Mouse (Mus musculus) neural tube, embryonic 12.5 days (tissue): ENCODE measurements around the gene Tldc1. TPM values are rescaled to one million over a fixed set of nuclear protein-coding genes. Genes with fewer than 3 reads are reported as not detected.

Source experiments
- ATAC-seq: fragments of 200-750 bp; cut with Nextera tagmentation; 2 replicates; pipeline ENCODE4 v1.8.0; 2017; ENCODE audit warnings: low read depth, mild to moderate bottlenecking, moderate TSS enrichment, moderate library complexity; ENCODE audit not compliant: low FRiP score
- H3K27ac ChIP-seq: fragments of 300-500 bp; sonication (generic); 2 replicates; pipeline ENCODE4 v1.5.1; 2016
- H3K27me3 ChIP-seq: fragments of 300-500 bp; sonication (generic); replicated peaks from 2 replicates; pipeline ENCODE4 v1.6.1; 2016; ENCODE audit warnings: mild to moderate bottlenecking
- H3K36me3 ChIP-seq: fragments of 300-500 bp; sonication (generic); 2 replicates; pipeline ENCODE4 v1.6.1; 2016; ENCODE audit warnings: mild to moderate bottlenecking
- H3K4me1 ChIP-seq: fragments of 300-500 bp; sonication (generic); 2 replicates; pipeline ENCODE4 v1.6.1; 2016
- H3K4me2 ChIP-seq: fragments of 300-500 bp; sonication (generic); replicated peaks from 2 replicates; pipeline ENCODE4 v1.6.1; 2016; ENCODE audit warnings: mild to moderate bottlenecking
- H3K4me3 ChIP-seq: fragments of 300-500 bp; sonication (generic); 2 replicates; pipeline ENCODE4 v1.5.1; 2016
- H3K9ac ChIP-seq: fragments of 300-500 bp; sonication (generic); 2 replicates; pipeline ENCODE4 v1.6.1; 2016; ENCODE audit warnings: mild to moderate bottlenecking
- H3K9me3 ChIP-seq: fragments of 300-500 bp; sonication (generic); 2 replicates; pipeline ENCODE4 v1.6.1; 2016; ENCODE audit warnings: mild to moderate bottlenecking
- WGBS: fragments of 180-500 bp; shearing (Covaris S2); methylation state at CpG from one replicate; pipeline ENCODE4 v1.1.7; 2016; 5-methylcytosine and 5-hydroxymethylcytosine counted together
- polyA plus RNA-seq: library from polyadenylated mRNA; unstranded; fragments of >200 nt; fragmentation: Nextera tagmentation; extraction: Ambion mirVana; gene quantifications from 2 replicates; pipeline ENCODE4 v1.2.1, GENCODE M21; 2016

Tldc1 gene
- polyA plus RNA-seq, 1 experiment from 2014 or later, result 11.6 TPM

DNA sequence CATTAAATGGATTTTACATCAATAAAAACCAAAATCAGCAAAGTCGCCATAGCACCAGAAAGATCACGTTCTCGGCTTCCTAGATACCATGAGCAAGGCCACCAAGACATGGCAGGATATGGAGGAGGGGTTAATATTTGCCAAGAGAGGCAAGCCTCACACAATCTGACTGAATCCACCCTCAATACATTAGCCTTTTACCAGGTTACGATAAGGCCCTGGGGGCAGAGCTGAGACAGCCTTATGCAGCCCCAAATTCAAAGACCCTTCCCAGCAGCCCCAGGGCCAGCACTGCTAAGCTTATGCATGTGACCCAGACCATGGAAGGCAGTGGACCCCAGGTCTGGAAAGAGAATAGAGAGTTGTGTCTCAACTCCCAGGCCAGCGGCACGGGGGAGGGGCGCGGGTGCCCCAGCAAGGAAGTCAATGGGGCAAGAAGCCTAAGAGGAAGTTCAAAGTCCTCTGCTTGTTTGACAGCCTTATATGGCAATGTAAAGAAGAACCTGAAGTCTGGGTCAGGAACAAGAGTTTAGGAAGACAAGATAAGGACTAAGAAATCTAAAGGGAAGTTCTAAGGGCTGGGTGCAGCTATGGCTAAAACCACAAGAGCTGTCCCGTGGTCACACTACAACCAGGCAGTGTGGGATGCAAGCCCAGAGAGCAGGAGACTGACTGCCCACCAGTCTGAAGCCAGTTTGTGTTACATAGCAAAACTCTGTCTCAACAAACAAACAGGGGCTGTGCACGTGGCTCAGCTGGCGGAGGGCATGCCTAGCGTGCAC lies 34.6 kb upstream of the Tldc1 start:
- Histone ChIP-seq H3K4me1 (peaks cover 49% of the 10 kb centered on the region), H3K9me3 (no peaks in the 10 kb centered on the region), H3K9ac (no peak overlapping the region), H3K4me2 (no peak overlapping the region), H3K4me3 (no peak overlapping the region), H3K27me3 (no peaks in the 10 kb centered on the region), H3K27ac (no peak overlapping the region), H3K36me3 (peaks cover 15% of the 10 kb centered on the region)
- no peak for ATAC-seq
- 79% methylated on average over 12 of the region's 12 CpGs for WGBS

DNA sequence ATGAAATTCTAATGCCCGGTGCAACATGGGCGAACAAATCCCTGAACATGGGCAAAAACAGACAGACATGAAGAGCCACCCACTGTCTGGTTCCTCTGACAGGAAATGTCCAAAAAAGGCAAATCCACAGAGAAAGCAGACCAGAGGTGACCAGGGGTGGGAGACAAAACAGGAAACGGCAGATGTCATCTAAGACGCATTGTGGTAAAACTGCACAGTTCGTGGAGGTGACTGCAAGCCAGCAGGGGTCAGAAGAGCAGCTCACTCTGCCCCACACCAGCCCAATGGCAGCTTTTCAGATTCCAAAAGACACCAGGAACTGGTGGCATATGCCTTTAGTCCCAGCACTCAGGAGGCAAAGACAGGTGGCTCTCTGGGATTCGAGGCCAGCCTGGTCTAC lies 33.7 kb upstream of the Tldc1 start:
- H3K27me3 ChIP-seq, result no peaks in the 10 kb centered on the region
- H3K36me3 ChIP-seq, result peaks cover 15% of the 10 kb centered on the region
- ATAC-seq, result no peak
- H3K9ac ChIP-seq, result no peak overlapping the region
- no peak overlapping the region for H3K4me3 ChIP-seq
- 61% methylated on average over 6 of the region's 6 CpGs for WGBS
- peaks cover 47% of the 10 kb centered on the region for H3K4me1 ChIP-seq
- no peak overlapping the region for H3K4me2 ChIP-seq
- no peaks in the 10 kb centered on the region for H3K9me3 ChIP-seq
- H3K27ac ChIP-seq, result no peak overlapping the region

DNA sequence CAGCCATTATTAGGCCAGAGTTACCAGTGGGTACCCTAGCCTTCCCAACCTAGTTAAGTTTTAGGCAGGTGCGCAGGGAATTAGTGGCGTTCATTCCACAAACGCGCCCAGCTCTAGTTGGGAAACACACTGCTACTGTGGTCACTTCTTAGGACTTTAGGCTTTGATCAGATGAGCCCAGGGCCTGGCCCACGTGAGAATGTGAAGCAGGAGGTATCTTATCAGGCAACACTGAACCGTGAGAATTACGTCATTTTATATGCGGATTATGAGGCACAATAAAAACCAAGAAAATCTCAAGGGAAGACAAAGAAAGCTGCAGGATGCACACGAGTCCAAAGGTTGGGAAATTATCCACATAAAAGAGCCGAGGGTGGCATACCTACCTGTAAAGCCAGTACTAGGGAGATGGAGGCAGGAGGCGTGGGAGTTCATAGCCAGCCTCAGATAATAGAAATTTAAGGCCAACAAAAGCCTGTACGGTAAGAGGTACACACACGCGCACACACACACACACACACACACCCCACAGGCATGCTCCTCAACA lies 32.8 kb upstream of the Tldc1 start:
- H3K9ac ChIP-seq, result no peak overlapping the region
- H3K9me3 ChIP-seq, result no peaks in the 10 kb centered on the region
- no peaks in the 10 kb centered on the region for H3K27me3 ChIP-seq
- H3K4me2 ChIP-seq, result no peak overlapping the region
- peaks cover 15% of the 10 kb centered on the region for H3K36me3 ChIP-seq
- WGBS, result 85% methylated on average over 14 of the region's 14 CpGs
- peaks cover 52% of the 10 kb centered on the region for H3K4me1 ChIP-seq
- ATAC-seq, result no peak
- no peak overlapping the region for H3K4me3 ChIP-seq
- H3K27ac ChIP-seq, result no peak overlapping the region

- peaks cover 52% of the 10 kb centered on the region for H3K4me1 ChIP-seq
- no peak overlapping the region for H3K27ac ChIP-seq
- peak overlapping the region; percentile 10 for H3K4me2 ChIP-seq
- peaks cover 11% of the 10 kb centered on the region for H3K36me3 ChIP-seq
- no peaks in the 10 kb centered on the region for H3K27me3 ChIP-seq
- no peak overlapping the region for H3K9ac ChIP-seq
- H3K9me3 ChIP-seq, result no peaks in the 10 kb centered on the region
- H3K4me3 ChIP-seq, result no peak overlapping the region
- WGBS, result 51% methylated on average over 23 of the region's 23 CpGs
- ATAC-seq, result peak; percentile 68
Measured at GRCm38 (mm10) chr8:119810127-119810868, 32.1 kb upstream of the Tldc1 start.

DNA sequence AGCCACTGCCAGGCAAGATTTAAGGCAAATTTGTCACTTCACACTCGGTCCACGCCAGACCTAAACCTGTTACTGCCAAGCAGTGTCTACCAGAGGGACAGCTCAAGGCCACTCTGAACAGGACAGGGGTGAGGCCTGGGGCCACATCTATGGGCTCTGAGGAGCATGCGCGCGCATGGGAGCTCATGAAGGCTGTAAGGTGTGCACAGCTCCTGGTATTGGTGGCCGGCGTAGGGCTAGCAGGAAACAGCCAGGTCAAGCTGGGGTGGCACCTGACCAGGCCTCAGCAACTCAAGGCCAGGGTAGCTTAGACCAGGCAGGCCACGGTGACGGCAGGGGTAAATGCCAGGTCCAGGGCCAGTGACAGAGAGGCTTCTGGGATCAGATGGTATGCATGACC lies 31.4 kb upstream of the Tldc1 start:
- 92% methylated on average over 9 of the region's 9 CpGs for WGBS

GRCm38 (mm10) chr8:119807687-119808086 lies 29.5 kb upstream of the Tldc1 start:
- WGBS, result 92% methylated on average over 4 of the region's 4 CpGs
- ATAC-seq, result no peak

More for the DNA sequence above, 31.4 kb upstream of the Tldc1 start:
- no peak overlapping the region for H3K27ac ChIP-seq
- H3K4me3 ChIP-seq, result no peak overlapping the region
- peaks cover 52% of the 10 kb centered on the region for H3K4me1 ChIP-seq
- no peak overlapping the region for H3K9ac ChIP-seq
- H3K36me3 ChIP-seq, result peaks cover 11% of the 10 kb centered on the region
- no peak for ATAC-seq
- no peak overlapping the region; the same call in 1 of the 2 replicates for H3K4me2 ChIP-seq
- no peaks in the 10 kb centered on the region for H3K27me3 ChIP-seq
- no peaks in the 10 kb centered on the region for H3K9me3 ChIP-seq

DNA sequence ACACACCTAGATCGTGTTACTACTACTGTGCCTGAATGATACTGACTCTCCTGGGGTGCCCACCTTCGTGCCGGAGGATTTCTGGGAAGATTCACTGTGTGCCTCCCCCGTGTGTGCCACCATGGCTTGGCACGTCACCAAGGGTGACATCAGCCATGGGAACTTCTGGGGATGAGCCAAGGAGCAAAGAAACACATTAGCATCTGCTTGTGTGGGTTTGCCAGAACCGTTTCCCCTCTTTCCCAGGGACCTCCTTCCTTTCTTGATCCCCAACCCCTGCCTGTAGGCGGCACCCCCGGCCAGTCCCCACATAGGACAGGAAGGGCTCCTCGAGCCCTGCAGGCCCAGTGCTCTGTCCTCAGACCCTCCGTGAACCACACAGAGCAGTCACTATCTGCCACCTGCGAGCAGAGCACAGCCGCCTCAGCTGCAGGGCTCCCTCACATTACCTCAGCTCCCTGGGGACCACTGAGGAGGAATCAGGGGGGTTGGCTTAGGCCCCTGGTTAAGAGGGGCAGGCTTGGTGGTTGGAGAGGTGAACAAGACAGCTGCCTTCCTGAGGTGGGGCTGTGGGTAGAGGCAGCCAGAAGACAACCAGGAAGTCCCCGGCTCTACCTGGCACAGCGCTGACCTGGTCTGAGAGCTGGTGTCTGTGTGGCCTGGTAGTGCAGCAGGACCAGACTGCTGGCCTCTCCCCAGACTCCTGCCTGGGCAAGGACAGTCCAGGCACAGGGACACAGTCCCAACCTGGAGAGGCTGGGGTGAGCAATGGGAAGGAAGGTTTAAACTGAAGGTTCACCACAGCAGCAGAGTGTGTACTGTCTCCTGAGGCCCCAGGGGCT lies 28.4 kb upstream of the Tldc1 start:
- Histone ChIP-seq H3K9ac (no peak overlapping the region), H3K27ac (no peak overlapping the region)
- ATAC-seq, result no peak

More at GRCm38 (mm10) chr8:119807687-119808086, 29.5 kb upstream of the Tldc1 start:
- H3K27ac ChIP-seq, result no peak overlapping the region
- no peak overlapping the region for H3K9ac ChIP-seq
- H3K27me3 ChIP-seq, result no peaks in the 10 kb centered on the region
- no peak overlapping the region for H3K4me2 ChIP-seq
- no peaks in the 10 kb centered on the region for H3K9me3 ChIP-seq
- no peak overlapping the region for H3K4me3 ChIP-seq
- H3K4me1 ChIP-seq, result peaks cover 39% of the 10 kb centered on the region
- H3K36me3 ChIP-seq, result peaks cover 11% of the 10 kb centered on the region

DNA sequence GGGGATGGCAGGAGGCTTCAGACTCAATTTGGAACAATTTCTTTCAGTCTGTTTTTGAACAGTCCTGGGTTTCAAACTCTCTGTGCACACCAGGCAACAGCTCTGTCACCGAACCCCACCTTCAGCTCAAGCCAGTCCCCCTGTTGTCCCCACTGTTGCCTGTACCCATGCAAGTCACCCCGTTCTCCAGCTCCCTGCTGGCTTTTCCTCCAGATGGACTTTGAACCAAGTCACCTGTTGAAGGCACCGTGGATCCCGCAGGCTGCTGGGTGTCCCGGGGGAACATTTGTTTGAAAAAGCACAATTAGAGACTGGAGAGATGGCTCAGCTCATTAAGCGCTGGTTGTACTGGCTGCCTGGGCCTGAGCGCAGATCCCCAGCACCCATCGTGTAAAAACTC lies 27.1 kb upstream of the Tldc1 start:
- Histone ChIP-seq H3K9me3 (no peaks in the 10 kb centered on the region), H3K9ac (no peak overlapping the region), H3K36me3 (peaks cover 11% of the 10 kb centered on the region), H3K4me3 (no peak overlapping the region), H3K27ac (no peak overlapping the region), H3K4me2 (no peak overlapping the region), H3K4me1 (peaks cover 29% of the 10 kb centered on the region), H3K27me3 (no peaks in the 10 kb centered on the region)
- WGBS, result 68% methylated on average over 8 of the region's 8 CpGs
- no peak for ATAC-seq

More for the DNA sequence above, 28.4 kb upstream of the Tldc1 start:
- no peak overlapping the region for H3K4me3 ChIP-seq
- H3K36me3 ChIP-seq, result peaks cover 11% of the 10 kb centered on the region
- 71% methylated on average over 14 of the region's 14 CpGs for WGBS
- H3K4me2 ChIP-seq, result no peak overlapping the region
- H3K9me3 ChIP-seq, result no peaks in the 10 kb centered on the region
- H3K4me1 ChIP-seq, result peaks cover 30% of the 10 kb centered on the region
- H3K27me3 ChIP-seq, result no peaks in the 10 kb centered on the region

DNA sequence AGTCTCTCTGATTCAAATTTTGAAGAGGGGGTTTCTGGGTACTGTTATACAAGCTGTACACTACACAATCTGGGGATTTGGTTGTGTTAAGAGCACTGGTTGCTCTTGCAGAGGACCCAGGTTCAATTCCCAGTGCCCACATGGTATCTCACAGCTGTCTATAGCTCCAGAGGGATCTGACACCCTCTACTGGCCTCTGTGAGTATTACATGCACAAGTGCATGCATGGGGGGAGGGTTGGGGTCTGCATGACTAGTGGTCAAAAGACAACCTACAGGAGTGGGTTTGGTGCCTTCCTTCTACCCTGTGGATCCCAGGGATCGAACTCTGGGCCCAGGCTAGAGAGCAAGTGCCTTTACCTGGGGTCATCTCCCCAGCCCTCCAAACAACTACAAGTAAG lies 24.4 kb upstream of the Tldc1 start:
- H3K9ac ChIP-seq, result no peak overlapping the region
- ATAC-seq, result no peak
- no peaks in the 10 kb centered on the region for H3K36me3 ChIP-seq
- WGBS, result 87% methylated on average over 1 of the region's 1 CpGs
- no peaks in the 10 kb centered on the region for H3K27me3 ChIP-seq
- no peaks in the 10 kb centered on the region for H3K9me3 ChIP-seq
- H3K4me3 ChIP-seq, result no peak overlapping the region
- no peak overlapping the region for H3K27ac ChIP-seq
- H3K4me1 ChIP-seq, result peaks cover 37% of the 10 kb centered on the region
- H3K4me2 ChIP-seq, result no peak overlapping the region

DNA sequence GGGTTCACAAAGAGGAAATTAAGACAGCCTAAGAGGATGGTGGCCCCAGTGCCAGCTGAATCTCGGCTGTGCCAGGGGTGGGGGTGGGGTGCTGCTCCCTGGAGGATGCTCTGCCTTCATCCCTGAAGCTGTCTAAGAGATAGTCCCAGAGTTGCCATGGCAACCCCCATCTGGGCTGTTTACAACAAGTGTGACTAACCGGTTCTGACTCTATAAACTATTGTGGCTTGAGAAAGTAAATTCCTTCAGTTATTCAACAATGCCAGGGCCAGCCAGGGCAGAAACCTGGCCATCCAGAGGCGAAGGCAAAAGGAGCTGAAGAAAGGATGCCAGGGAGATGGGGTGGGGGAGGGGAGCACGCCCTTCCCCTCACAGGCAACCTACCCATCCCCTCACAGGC lies 23.0 kb upstream of the Tldc1 start:
- Histone ChIP-seq H3K27me3 (no peaks in the 10 kb centered on the region), H3K9ac (no peak overlapping the region), H3K4me2 (0 out of 2 replicates have a peak overlapping the region, but pooled peaks have one; percentile 2), H3K4me3 (no peak overlapping the region), H3K9me3 (no peaks in the 10 kb centered on the region), H3K27ac (no peak overlapping the region; the same call in 1 of the 2 replicates), H3K4me1 (peaks cover 32% of the 10 kb centered on the region), H3K36me3 (no peaks in the 10 kb centered on the region)
- no peak for ATAC-seq
- 6% methylated on average over 4 of the region's 4 CpGs for WGBS

GRCm38 (mm10) chr8:119798965-119799264 lies 20.7 kb upstream of the Tldc1 start:
- no peaks in the 10 kb centered on the region for H3K36me3 ChIP-seq
- H3K4me3 ChIP-seq, result no peak overlapping the region
- peak; percentile 30; the same call in 1 of the 2 replicates for ATAC-seq
- H3K27me3 ChIP-seq, result no peaks in the 10 kb centered on the region
- WGBS, result 56% methylated on average over 2 of the region's 2 CpGs
- H3K9me3 ChIP-seq, result no peaks in the 10 kb centered on the region
- H3K9ac ChIP-seq, result peak overlapping the region; percentile 26; the same call in 1 of the 2 replicates
- H3K27ac ChIP-seq, result 0 out of 2 replicates have a peak overlapping the region, but pooled peaks have one; percentile 67
- H3K4me1 ChIP-seq, result peaks cover 37% of the 10 kb centered on the region
- peak overlapping the region; percentile 48 for H3K4me2 ChIP-seq
